Mouse (Mus musculus): ENCODE data around the gene Rpl31. TPM values are rescaled to one million over a fixed set of nuclear protein-coding genes. Genes with fewer than 3 reads are reported as not detected.

The Rpl31 gene
- polyA plus RNA-seq (2015; fragmentation: Illumina TruSeq; extraction: RNeasy Lipid Tissue Mini Kit (QIAGEN cat#74804); ENCODE audit: low read depth, low replicate concordance): 1,057 TPM

DNA sequence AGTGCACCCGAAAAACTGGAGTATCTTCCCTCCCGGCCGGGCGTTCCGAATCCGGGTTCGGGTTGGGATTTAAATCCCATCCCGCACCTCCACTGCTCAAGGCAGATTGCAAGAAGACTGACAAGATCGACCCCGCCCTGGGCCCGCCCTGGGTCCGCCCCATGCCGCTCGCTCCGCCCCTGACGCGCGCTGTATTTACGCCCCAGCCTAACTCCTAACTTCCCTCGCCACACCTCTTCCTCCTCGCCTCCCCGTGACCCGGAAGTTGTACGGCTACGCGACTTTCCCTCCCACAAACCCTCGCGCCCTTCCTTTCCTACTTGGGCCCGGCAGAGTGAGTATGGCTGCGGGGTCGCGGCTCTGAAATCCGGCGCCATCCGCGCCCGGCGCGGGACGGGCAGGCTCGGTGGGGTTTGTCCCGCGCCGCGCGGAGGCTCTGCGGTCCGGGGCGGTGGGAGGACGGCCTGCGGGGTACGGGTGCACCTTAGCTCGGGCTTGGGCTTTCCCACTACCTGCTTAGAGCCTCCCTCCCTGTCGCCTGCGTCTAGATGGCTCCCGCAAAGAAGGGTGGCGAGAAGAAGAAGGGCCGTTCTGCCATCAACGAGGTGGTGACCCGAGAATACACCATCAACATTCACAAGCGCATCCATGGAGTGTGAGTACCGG lies at the start of gene Rpl31:
Rpl31 (plus strand) TSS at position 242 of the 666 bp plus-strand sequence.

Other genes starting within 250 kb of the Rpl31 start
- gene Npas2, start 174.1 kb upstream of the Rpl31 start, polyA plus RNA-seq (2015; fragmentation: Illumina TruSeq; extraction: RNeasy Lipid Tissue Mini Kit (QIAGEN cat#74804); ENCODE audit: low read depth, low replicate concordance): 21.6 TPM
- gene Tbc1d8, start 110.9 kb downstream of the Rpl31 start, polyA plus RNA-seq (2015; fragmentation: Illumina TruSeq; extraction: RNeasy Lipid Tissue Mini Kit (QIAGEN cat#74804); ENCODE audit: low read depth, low replicate concordance): 14.6 TPM
- 24.8 TPM for gene Cnot11, start 167.2 kb downstream of the Rpl31 start, polyA plus RNA-seq (2015; fragmentation: Illumina TruSeq; extraction: RNeasy Lipid Tissue Mini Kit (QIAGEN cat#74804); ENCODE audit: low read depth, low replicate concordance)
- gene Rnf149, start 209.6 kb downstream of the Rpl31 start, polyA plus RNA-seq (2015; fragmentation: Illumina TruSeq; extraction: RNeasy Lipid Tissue Mini Kit (QIAGEN cat#74804); ENCODE audit: low read depth, low replicate concordance): 25.9 TPM

Measured in brain, adult 10 weeks (tissue).